ENCODE assay signal across 39 mouse cellular contexts in the genomic region with DNA sequence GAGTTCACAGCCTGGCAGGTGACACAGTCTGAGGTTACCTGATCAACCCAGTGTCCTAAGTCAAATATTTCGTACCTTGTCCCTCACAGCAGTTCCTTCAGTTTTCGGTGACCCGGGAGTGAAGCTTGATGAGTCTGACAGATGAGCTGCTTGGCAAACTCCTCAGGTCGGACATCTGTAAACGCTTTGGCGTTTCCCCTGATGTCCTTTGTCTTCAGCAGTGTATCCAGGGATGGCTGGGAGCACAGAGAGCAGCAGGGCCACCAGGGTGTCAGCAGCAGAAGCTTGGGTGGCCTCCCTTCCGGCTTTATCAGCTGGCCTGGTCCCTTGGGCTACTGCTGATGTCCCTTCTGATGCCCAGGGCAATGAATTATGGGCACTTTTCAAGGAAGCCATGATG. TPM values are rescaled to one million over a fixed set of nuclear protein-coding genes. Genes with fewer than 3 reads are reported as not detected.
"Had no signal": no experiment of that assay in that cellular context is flagged by ENCODE, and none has a peak within 500 bp of the region (broad histone marks: within the 10 kb centered on the region; RNA-seq: fewer than 3 reads in every experiment).

No protein-coding gene starts in this region.

- H3K4me3 ChIP-seq: heart, embryonic 12.5 days; heart, embryonic 13.5 days; heart, embryonic 15.5 days; hindbrain, embryonic 10.5 days; hindbrain, embryonic 12.5 days; hindbrain, embryonic 13.5 days; hindbrain, embryonic 15.5 days; intestine, embryonic 15.5 days; kidney, embryonic 15.5 days; layer of hippocampus, adult 2 months; left cerebral cortex, adult 2 months had no signal

- H3K27ac ChIP-seq: heart, embryonic 13.5 days; heart, embryonic 15.5 days; hindbrain, embryonic 10.5 days; hindbrain, embryonic 12.5 days; hindbrain, embryonic 13.5 days; hindbrain, embryonic 14.5 days; hindbrain, embryonic 15.5 days; hindbrain, postnatal 0 days; intestine, embryonic 15.5 days; kidney, embryonic 15.5 days; kidney, postnatal 0 days; layer of hippocampus, adult 2 months; left cerebral cortex, adult 2 months had no signal

- DNase-seq: heart, postnatal 10 days; heart, postnatal 14 days; heart, postnatal 36 days; heart, postnatal 4 days; kidney, adult 11 months; kidney, adult 18-20 months; kidney, adult 2 months; kidney, adult 8-10 months; kidney, adult 9 months; kidney, postnatal 10 days; kidney, postnatal 14 days; kidney, postnatal 25 days; kidney, postnatal 36 days; kidney, postnatal 4 days; layer of hippocampus, adult 9-11 months; layer of hippocampus, postnatal 36 days had no signal

- H3K4me1 ChIP-seq: heart, embryonic 12.5 days; heart, embryonic 13.5 days; heart, embryonic 15.5 days; hindbrain, embryonic 12.5 days; hindbrain, embryonic 15.5 days; intestine, embryonic 15.5 days had no signal

RNA-seq across cellular contexts. Expression of a gene that starts 57.3 kb away (rescaled TPM):
- polyA plus RNA-seq: heart, embryonic 12.5 days; heart, embryonic 13.5 days; heart, embryonic 14.5 days; heart, embryonic 15.5 days; heart, embryonic 16.5 days; heart, postnatal 0 days; hindbrain, embryonic 10.5 days; hindbrain, embryonic 11.5 days; hindbrain, embryonic 12.5 days; hindbrain, embryonic 13.5 days; hindbrain, embryonic 16.5 days; hindbrain, postnatal 0 days; inflammation-experienced regulatory T-cells, adult 6 months; intestine, postnatal 0 days; kidney, embryonic 14.5 days; kidney, embryonic 16.5 days; kidney, postnatal 0 days had no signal
